Mouse (Mus musculus) liver, adult 2 months (tissue): ENCODE results near the gene Phf19.

ENCODE experiments used
- CTCF ChIP-seq: fragments of 200-500 bp; IDR thresholded peaks from 2 replicates; pipeline ENCODE4 v1.5.1; 2011; ENCODE audit warnings: low read depth, low read length, control low read depth
- POLR2A ChIP-seq: fragments of 200-500 bp; IDR thresholded peaks from 2 replicates; pipeline ENCODE4 v1.6.1; 2011; ENCODE audit warnings: low read length, control low read depth; ENCODE audit not compliant: insufficient read depth; ENCODE audit errors: extremely low read depth

DNA sequence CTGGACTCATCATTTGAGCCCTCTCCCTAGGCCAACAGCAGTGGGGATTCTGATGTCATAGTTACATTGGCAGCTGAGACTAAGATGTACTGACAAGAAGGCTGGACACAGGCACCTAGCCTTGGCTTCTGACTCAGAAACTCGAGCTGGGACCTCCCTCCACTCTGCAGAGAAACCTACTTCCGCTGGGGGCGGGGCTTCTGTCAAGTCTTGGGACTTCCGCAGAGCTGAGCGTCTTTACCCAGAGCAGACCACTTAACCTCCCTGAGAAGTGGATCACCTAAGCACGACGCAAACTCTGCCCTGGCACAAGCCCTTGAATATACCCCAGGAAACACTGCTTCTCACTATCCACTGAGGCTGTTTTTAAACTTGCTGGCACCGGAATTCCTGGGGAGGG lies 30.9 kb upstream of the Phf19 start:
- TF ChIP-seq CTCF (no peak), POLR2A (no peak)
